Mouse (Mus musculus): ENCODE results near the gene Tnks2.

- TF ChIP-seq CTCF (IDR thresholded peaks at IDR 0.05; ENCODE audit: low read depth) (no peak), EP300 (optimal IDR thresholded peaks at IDR 0.05) (no peak)
Observed at GRCm38 (mm10) chr19:36932097-36932496, 98.1 kb downstream of the Tnks2 start.
